13 mouse cellular contexts compared by ENCODE assay signal in genomic region chr3:95511611-95512180, GRCm38 (mm10). TPM values are rescaled to one million over a fixed set of nuclear protein-coding genes. Genes with fewer than 3 reads are reported as not detected.
A peak's percentile ranks its signal among the peaks of the same experiment; 100 is the strongest.
DNase-seq lines count a peak whose midpoint lies in the region; ATAC-seq and TF ChIP-seq lines count a peak whose summit lies in the region.
"Had no signal": no experiment of that assay in that cellular context is flagged by ENCODE, and none has a peak within 500 bp of the region (broad histone marks: within the 10 kb centered on the region; RNA-seq: fewer than 3 reads in every experiment).

No protein-coding gene starts in this region.

- peak overlapping the region; percentile 54; the same call in 1 of the 2 replicates for H3K27ac ChIP-seq in liver, embryonic 12.5 days
- H3K27ac ChIP-seq in limb, embryonic 10.5 days = no peak overlapping the region
- H3K27ac ChIP-seq: heart, embryonic 13.5 days; midbrain, embryonic 13.5 days had no signal

- H3K36me3 ChIP-seq in G1E (replicated peaks) = no peaks in the 10 kb centered on the region
- H3K36me3 ChIP-seq in liver, embryonic 12.5 days = no peaks in the 10 kb centered on the region
- peaks cover 2% of the 10 kb centered on the region; the same call in 1 of the 2 replicates for H3K36me3 ChIP-seq in limb, embryonic 10.5 days

- WGBS in liver, embryonic 12.5 days (ENCODE audit: insufficient replicate concordance) = 65% methylated on average over 9 of the region's 9 CpGs
- WGBS in limb, embryonic 10.5 days = 78% methylated on average over 9 of the region's 9 CpGs

- H3K9ac ChIP-seq in liver, embryonic 12.5 days = no peak overlapping the region
- H3K9ac ChIP-seq: heart, embryonic 13.5 days; midbrain, embryonic 13.5 days had no signal

- peaks cover 32% of the 10 kb centered on the region for H3K4me1 ChIP-seq in G1E (ENCODE audit: insufficient read depth, low read depth, low read length)
- H3K4me1 ChIP-seq in liver, embryonic 12.5 days = peaks cover 42% of the 10 kb centered on the region
- no peaks in the 10 kb centered on the region for H3K4me1 ChIP-seq in limb, embryonic 10.5 days
- H3K4me1 ChIP-seq: heart, embryonic 13.5 days; midbrain, embryonic 13.5 days had no signal

- peak; percentile 68 for ATAC-seq in G1E (ENCODE audit: extremely low read depth, insufficient number of reproducible peaks, low FRiP score, poor library complexity, severe bottlenecking)
- ATAC-seq in liver, embryonic 12.5 days = no peak
- ATAC-seq: midbrain, embryonic 13.5 days had no signal

- intact Hi-C loops in heart, postnatal 10 days (cut with DNase I) = loop anchor here (10.0 kb wide), 1 partner anchor 103 kb away; no protein-coding TSS in a partner anchor

- H3K27me3 ChIP-seq in G1E (ENCODE audit: insufficient read depth, low read length) = peaks cover 5% of the 10 kb centered on the region; the same call in 1 of the 2 replicates
- no peaks in the 10 kb centered on the region for H3K27me3 ChIP-seq in liver, embryonic 12.5 days (replicated peaks)
- no peaks in the 10 kb centered on the region for H3K27me3 ChIP-seq in limb, embryonic 10.5 days (ENCODE audit: low read depth, poor library complexity, severe bottlenecking)
- H3K27me3 ChIP-seq: heart, embryonic 13.5 days; midbrain, embryonic 13.5 days had no signal

- no peak overlapping the region for H3K4me2 ChIP-seq in liver, embryonic 12.5 days
- H3K4me2 ChIP-seq: heart, embryonic 13.5 days; midbrain, embryonic 13.5 days had no signal

- H3K4me3 ChIP-seq in G1E (ENCODE audit: low read depth, low read length) = peak overlapping the region; percentile 13; the same call in 1 of the 2 replicates
- no peak overlapping the region for H3K4me3 ChIP-seq in liver, embryonic 12.5 days
- H3K4me3 ChIP-seq in limb, embryonic 10.5 days = no peak overlapping the region
- H3K4me3 ChIP-seq: heart, embryonic 13.5 days; midbrain, embryonic 13.5 days had no signal

- DNase-seq in B cell, adult 2 months = peak; percentile 47 to 55
- DNase-seq in G1E (ENCODE audit: low spot score) = peak; percentile 78
- DNase-seq in natural killer cell, adult 2 months (ENCODE audit: low spot score in 2 of 2) = peak; percentile 28 to 46
- no peak for DNase-seq in limb, embryonic 10.5 days (ENCODE audit: low spot score)
- DNase-seq in urinary bladder, adult 2 months (ENCODE audit: low spot score) = no peak
- DNase-seq in heart, postnatal 10 days = no peak
- no peak for DNase-seq in kidney, adult 8-10 months

- no peak for TF ChIP-seq CTCF in G1E (IDR thresholded peaks at IDR 0.05; ENCODE audit: low read depth, low read length)

- no peaks in the 10 kb centered on the region for H3K9me3 ChIP-seq in G1E (replicated peaks)
- no peaks in the 10 kb centered on the region for H3K9me3 ChIP-seq in liver, embryonic 12.5 days (replicated peaks)
- no peaks in the 10 kb centered on the region for H3K9me3 ChIP-seq in limb, embryonic 10.5 days (replicated peaks)
- H3K9me3 ChIP-seq: heart, embryonic 13.5 days; midbrain, embryonic 13.5 days had no signal

RNA-seq across cellular contexts. Expression of gene Ctsk, which starts 12.6 kb away (rescaled TPM):
- not detected in 2 replicates for total RNA-seq in G1E (2014; fragmentation: Nextera tagmentation)
- 0.16 and 0.17 TPM in 2 replicates for total RNA-seq in G1E (2017)
- polyA plus RNA-seq in G1E (2012) = not detected in 2 replicates
- polyA plus RNA-seq in liver, embryonic 12.5 days (2016; fragmentation: Nextera tagmentation; extraction: Ambion mirVana) = 1.4 and 1.7 TPM in 2 replicates
- polyA plus RNA-seq in limb, embryonic 10.5 days (2016; fragmentation: Nextera tagmentation; extraction: Ambion mirVana) = 3.4 and 4.2 TPM in 2 replicates
- polyA plus RNA-seq in urinary bladder, adult 2 months (2012; rRNA removed) = 96.1 and 119 TPM in 2 replicates
- 10 to 100 TPM; 17.5 to 17.9 TPM for total RNA-seq in heart, postnatal 10 days (2021)

RNA-seq across cellular contexts. Expression of gene Ctss, which starts 14.9 kb away (rescaled TPM):
- total RNA-seq in G1E (2014; fragmentation: Nextera tagmentation) = not detected in 2 replicates
- 0.41 and 0.66 TPM in 2 replicates for total RNA-seq in G1E (2017)
- polyA plus RNA-seq in G1E (2012) = not detected in 2 replicates
- 13.4 and 14.7 TPM in 2 replicates for polyA plus RNA-seq in liver, embryonic 12.5 days (2016; fragmentation: Nextera tagmentation; extraction: Ambion mirVana)
- 1.0 and 3.3 TPM in 2 replicates for polyA plus RNA-seq in limb, embryonic 10.5 days (2016; fragmentation: Nextera tagmentation; extraction: Ambion mirVana)
- polyA plus RNA-seq in urinary bladder, adult 2 months (2012; rRNA removed) = 42.9 and 54.4 TPM in 2 replicates
- total RNA-seq in heart, postnatal 10 days (2021) = 1 to 10 TPM; 8.1 to 9.0 TPM

RNA-seq across cellular contexts. Expression of gene Hormad1, which starts 47.8 kb away (rescaled TPM):
- total RNA-seq in G1E (2014; fragmentation: Nextera tagmentation) (not detected in 2 replicates), G1E (2017) (0.11 TPM in 1 of 2 replicates, not detected in the other)
- polyA plus RNA-seq in G1E (2012) = not detected in 2 replicates
- 0.08 and 0.10 TPM in 2 replicates for polyA plus RNA-seq in liver, embryonic 12.5 days (2016; fragmentation: Nextera tagmentation; extraction: Ambion mirVana)
- 0.10 TPM in 1 of 2 replicates, not detected in the other for polyA plus RNA-seq in limb, embryonic 10.5 days (2016; fragmentation: Nextera tagmentation; extraction: Ambion mirVana)
- polyA plus RNA-seq in urinary bladder, adult 2 months (2012; rRNA removed) = not detected in 2 replicates
- not detected for total RNA-seq in heart, postnatal 10 days (2021)
- total RNA-seq: left cerebral cortex, postnatal 10 days had no signal
- polyA plus RNA-seq: embryonic facial prominence, embryonic 11.5 days; heart, embryonic 13.5 days; kidney, embryonic 14.5 days; midbrain, embryonic 13.5 days had no signal

Comparison
In these comparisons a context has a peak if more than half of its experiments do, and no peak if none do; other contexts are left out.
1. DNase-seq: peak in B cell, adult 2 months (2 of 2), G1E (single experiment) and natural killer cell, adult 2 months (2 of 2); none in limb, embryonic 10.5 days (single experiment), urinary bladder, adult 2 months (single experiment), heart, postnatal 10 days (0 of 2) and kidney, adult 8-10 months (0 of 2).
2. RNA of gene Ctsk, which starts 12.6 kb away (polyA plus RNA-seq): 96.1 to 119 TPM in urinary bladder, adult 2 months; 3.4 to 4.2 TPM in limb, embryonic 10.5 days, 1.4 to 1.7 TPM in liver, embryonic 12.5 days and not detected in G1E; every median in the first group is over 10 times any median in the second.